Mouse (Mus musculus) bone marrow macrophage, adult 2 months (primary cell): Measurements from ENCODE around the gene Cdcp1. TPM values are rescaled to one million over a fixed set of nuclear protein-coding genes. Genes with fewer than 3 reads are reported as not detected.

Experiments
- H3K27ac ChIP-seq: 2 replicates; pipeline ENCODE4 v1.5.1; 2012; ENCODE audit warnings: low read depth, low read length; ENCODE audit not compliant: insufficient read depth
- H3K4me1 ChIP-seq: 2 replicates; pipeline ENCODE4 v1.6.1; 2012; ENCODE audit warnings: low read length; ENCODE audit not compliant: control insufficient read depth, insufficient read depth
- H3K4me3 ChIP-seq: 2 replicates; pipeline ENCODE4 v1.5.1; 2012; ENCODE audit warnings: mild to moderate bottlenecking, low read length, moderate library complexity; ENCODE audit not compliant: insufficient read depth
- CTCF ChIP-seq: IDR thresholded peaks from 2 replicates; pipeline ENCODE4 v1.5.1; 2012; ENCODE audit warnings: low read depth, mild to moderate bottlenecking, low read length, moderate library complexity
- POLR2A ChIP-seq: IDR thresholded peaks from 2 replicates; pipeline ENCODE4 v1.6.1; 2012; ENCODE audit warnings: mild to moderate bottlenecking, low read depth, low read length, borderline replicate concordance
- polyA plus RNA-seq: library from polyadenylated mRNA; stranded (reverse); fragments of >200 nt; gene quantifications from 2 replicates; pipeline ENCODE4 v1.2.4, GENCODE M21; 2012; ENCODE audit not compliant: missing spikeins, insufficient read depth, insufficient read length

The Cdcp1 gene
- polyA plus RNA-seq, 1 experiment: not detected

- H3K4me3 ChIP-seq: no peak overlapping the region
- peaks cover 52% of the 10 kb centered on the region for H3K4me1 ChIP-seq
- H3K27ac ChIP-seq: no peak overlapping the region
- no peak for TF ChIP-seq POLR2A
- no peak for TF ChIP-seq CTCF
These were observed 25.4 kb upstream of the Cdcp1 start for GRCm38 (mm10) chr9:123241191-123241590.

DNA sequence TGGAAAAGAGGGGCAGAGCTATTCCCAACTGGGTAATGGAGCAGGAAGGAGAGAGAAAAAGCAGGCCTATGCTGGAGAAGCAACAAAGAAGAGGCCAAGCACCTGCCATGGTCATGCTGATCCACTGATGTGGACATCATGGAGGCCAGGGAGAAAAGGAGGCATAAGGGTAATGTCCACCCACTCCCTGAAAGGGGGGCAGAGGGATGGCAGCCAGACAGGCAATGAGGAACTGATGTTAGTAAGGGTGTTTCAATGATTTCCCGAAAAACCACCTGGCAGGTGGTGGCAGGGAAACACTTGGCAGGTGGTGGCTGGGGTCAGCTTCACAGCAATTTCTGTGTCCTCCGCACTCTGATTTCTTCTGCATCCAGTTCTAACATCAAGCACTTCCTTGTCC, 24.9 kb upstream of the Cdcp1 start:
- no peak overlapping the region for H3K4me3 ChIP-seq
- no peak for TF ChIP-seq CTCF
- no peak for TF ChIP-seq POLR2A
- no peak overlapping the region for H3K27ac ChIP-seq
- H3K4me1 ChIP-seq: peaks cover 56% of the 10 kb centered on the region

- peaks cover 61% of the 10 kb centered on the region for H3K4me1 ChIP-seq
- no peak overlapping the region for H3K4me3 ChIP-seq
- TF ChIP-seq CTCF (no peak), POLR2A (no peak)
- H3K27ac ChIP-seq: no peak overlapping the region
These were observed 24.4 kb upstream of the Cdcp1 start for GRCm38 (mm10) chr9:123240271-123240670.

DNA sequence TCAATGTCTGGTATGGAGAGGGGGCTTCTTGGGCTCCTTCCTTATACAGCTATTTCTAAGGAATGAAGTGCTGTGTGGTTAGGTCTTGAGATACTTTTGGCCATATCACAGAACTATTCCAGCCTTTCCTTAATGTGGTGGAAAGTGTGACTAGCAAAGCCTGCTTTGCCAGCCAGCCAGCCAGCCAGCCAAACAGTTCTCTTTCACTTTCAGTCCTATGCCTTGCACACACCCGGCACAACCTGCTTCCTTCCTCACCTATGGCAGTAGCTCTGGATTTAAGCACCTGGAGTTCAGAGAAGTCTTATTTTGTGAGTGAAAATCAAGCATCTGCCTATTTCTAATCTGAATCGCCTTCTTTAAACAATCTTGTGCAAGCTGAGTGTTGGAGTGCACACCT, 23.8 kb upstream of the Cdcp1 start:
- Histone ChIP-seq H3K27ac (no peak overlapping the region), H3K4me3 (no peak overlapping the region), H3K4me1 (peaks cover 62% of the 10 kb centered on the region)
- TF ChIP-seq CTCF (no peak), POLR2A (no peak)

GRCm38 (mm10) chr9:123238256-123239045, 22.6 kb upstream of the Cdcp1 start:
- Histone ChIP-seq H3K4me3 (no peak overlapping the region), H3K4me1 (peaks cover 53% of the 10 kb centered on the region), H3K27ac (peak overlapping the region; percentile 45)
- TF ChIP-seq POLR2A: no peak
- no peak for TF ChIP-seq CTCF

DNA sequence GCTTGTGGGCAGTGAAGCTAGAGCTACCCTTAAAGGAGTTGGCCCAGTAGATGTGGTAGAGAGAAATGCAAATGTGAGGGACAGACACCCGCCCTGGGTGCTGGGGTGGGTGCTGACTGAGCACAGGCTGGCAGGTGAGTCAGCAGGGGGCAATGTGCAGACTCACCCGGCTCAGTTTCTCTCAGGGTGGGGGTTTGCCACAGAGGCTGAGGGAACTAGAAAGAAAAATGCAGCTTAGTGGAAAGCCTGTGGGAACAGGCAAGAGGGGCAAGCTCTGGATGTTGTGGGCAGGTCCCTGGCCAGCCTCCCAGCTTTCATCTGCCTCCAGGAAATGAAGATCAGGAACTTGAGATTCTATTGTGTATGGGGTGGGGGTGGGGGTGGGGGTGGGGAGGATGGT, 21.9 kb upstream of the Cdcp1 start:
- H3K4me3 ChIP-seq: no peak overlapping the region
- peaks cover 52% of the 10 kb centered on the region for H3K4me1 ChIP-seq
- no peak overlapping the region for H3K27ac ChIP-seq
- no peak for TF ChIP-seq CTCF
- TF ChIP-seq POLR2A: no peak

- peaks cover 49% of the 10 kb centered on the region for H3K4me1 ChIP-seq
- H3K4me3 ChIP-seq: no peak overlapping the region
- no peak overlapping the region for H3K27ac ChIP-seq
- TF ChIP-seq POLR2A: no peak
- TF ChIP-seq CTCF: no peak
These were observed 19.8 kb upstream of the Cdcp1 start for GRCm38 (mm10) chr9:123235621-123236020.

GRCm38 (mm10) chr9:123229826-123230225, 14.0 kb upstream of the Cdcp1 start:
- Histone ChIP-seq H3K4me3 (no peak overlapping the region), H3K27ac (no peak overlapping the region), H3K4me1 (no peaks in the 10 kb centered on the region)
- TF ChIP-seq CTCF (no peak), POLR2A (no peak)

GRCm38 (mm10) chr9:123228671-123229070, 12.8 kb upstream of the Cdcp1 start:
- Histone ChIP-seq H3K4me1 (no peaks in the 10 kb centered on the region), H3K27ac (no peak overlapping the region), H3K4me3 (no peak overlapping the region)
- no peak for TF ChIP-seq CTCF
- no peak for TF ChIP-seq POLR2A

GRCm38 (mm10) chr9:123227106-123227750, 11.4 kb upstream of the Cdcp1 start:
- Histone ChIP-seq H3K4me3 (no peak overlapping the region), H3K4me1 (no peaks in the 10 kb centered on the region), H3K27ac (no peak overlapping the region)
- TF ChIP-seq CTCF: no peak
- TF ChIP-seq POLR2A: no peak
